Mouse (Mus musculus): Measurements from ENCODE around the gene Uqcc1. TPM values are rescaled to one million over a fixed set of nuclear protein-coding genes. Genes with fewer than 3 reads are reported as not detected.
A peak's percentile ranks its signal among the peaks of the same experiment; 100 is the strongest.

Gene Uqcc1
- polyA plus RNA-seq, 1 experiment from 2014 or later = 40.4 TPM

DNA sequence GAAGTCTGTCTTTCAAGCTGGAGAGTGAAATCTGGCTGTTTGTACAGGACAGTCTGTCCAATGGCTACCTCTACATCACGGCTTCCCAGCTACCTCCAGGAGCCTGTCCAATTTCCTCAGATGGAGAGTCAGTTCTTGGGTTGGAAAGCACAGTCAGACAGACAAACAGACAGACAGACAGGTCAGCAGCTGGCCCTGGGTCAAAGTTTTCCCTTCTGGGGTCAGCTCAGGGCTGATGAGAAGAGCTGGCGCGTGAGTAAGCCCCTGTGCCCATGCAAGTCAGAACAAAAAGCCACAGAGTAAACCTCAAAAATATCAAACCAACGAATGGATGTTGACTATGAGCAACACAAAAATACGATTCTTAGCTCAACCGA, 26.5 kb downstream of the Uqcc1 start:
- ATAC-seq = no peak
- 85% methylated on average over 6 of the region's 6 CpGs for WGBS
- H3K4me1 ChIP-seq (replicated peaks; ENCODE audit: control insufficient read depth, insufficient read depth, low read length) = 0 out of 2 replicates have a peak, but pooled peaks cover 5% of the 10 kb centered on the region
- H3K36me3 ChIP-seq (ENCODE audit: control insufficient read depth, insufficient read depth) = peaks cover 42% of the 10 kb centered on the region
- H3K9me3 ChIP-seq (ENCODE audit: control insufficient read depth) = no peaks in the 10 kb centered on the region
- TF ChIP-seq CTCF (IDR thresholded peaks at IDR 0.05; ENCODE audit: low read depth) = no peak
- H3K9ac ChIP-seq (ENCODE audit: low read depth, low read length) = no peak overlapping the region
- no peak overlapping the region for H3K4me2 ChIP-seq (replicated peaks; ENCODE audit: low read depth)
- H3K4me3 ChIP-seq (ENCODE audit: low read depth, low read length) = no peak overlapping the region
- H3K27ac ChIP-seq (ENCODE audit: low read depth, low read length) = no peak overlapping the region
- no peaks in the 10 kb centered on the region for H3K27me3 ChIP-seq (replicated peaks; ENCODE audit: control insufficient read depth, insufficient read depth, low read length)

DNA sequence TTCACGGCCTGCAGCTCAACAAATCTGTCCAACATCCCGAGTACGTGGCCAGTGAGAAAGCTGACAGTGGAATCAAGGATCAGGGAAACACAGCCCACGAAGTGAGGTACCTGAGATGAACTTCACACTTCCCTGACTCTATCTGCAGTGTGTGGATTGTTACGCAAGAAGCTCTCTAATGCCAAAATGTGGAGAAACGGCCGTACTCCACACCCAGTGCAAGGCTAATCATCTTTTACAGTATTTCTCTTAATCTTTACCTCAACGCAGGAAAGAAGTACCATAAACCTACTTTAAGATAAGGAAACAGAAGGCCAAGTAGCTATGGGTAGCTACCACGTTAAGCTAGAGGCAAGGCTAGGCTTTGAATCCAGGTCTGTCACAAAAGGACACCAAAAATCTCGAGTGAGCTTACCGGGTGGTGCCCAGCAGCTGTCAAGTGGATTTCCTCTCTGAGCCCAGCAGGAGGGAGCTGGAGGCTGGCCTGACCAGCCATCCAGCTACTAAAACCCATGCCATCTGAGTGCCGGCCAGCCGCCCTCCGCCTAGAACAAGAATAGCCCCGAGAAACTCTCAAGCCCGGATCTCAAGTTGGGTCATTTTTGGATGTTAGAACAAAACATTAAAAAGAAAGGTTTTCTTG, 27.0 kb downstream of the Uqcc1 start:
- no peak for TF ChIP-seq CTCF (IDR thresholded peaks at IDR 0.05; ENCODE audit: low read depth)
- 57% methylated on average over 16 of the region's 16 CpGs for WGBS
- Histone ChIP-seq H3K36me3 (ENCODE audit: control insufficient read depth, insufficient read depth) (peaks cover 42% of the 10 kb centered on the region), H3K27me3 (replicated peaks; ENCODE audit: control insufficient read depth, insufficient read depth, low read length) (no peaks in the 10 kb centered on the region), H3K4me2 (replicated peaks; ENCODE audit: low read depth) (no peak overlapping the region), H3K4me1 (replicated peaks; ENCODE audit: control insufficient read depth, insufficient read depth, low read length) (0 out of 2 replicates have a peak, but pooled peaks cover 5% of the 10 kb centered on the region), H3K27ac (ENCODE audit: low read depth, low read length) (no peak overlapping the region), H3K9me3 (ENCODE audit: control insufficient read depth) (no peaks in the 10 kb centered on the region), H3K4me3 (ENCODE audit: low read depth, low read length) (no peak overlapping the region), H3K9ac (ENCODE audit: low read depth, low read length) (no peak overlapping the region)
- peak; percentile 69 for ATAC-seq

DNA sequence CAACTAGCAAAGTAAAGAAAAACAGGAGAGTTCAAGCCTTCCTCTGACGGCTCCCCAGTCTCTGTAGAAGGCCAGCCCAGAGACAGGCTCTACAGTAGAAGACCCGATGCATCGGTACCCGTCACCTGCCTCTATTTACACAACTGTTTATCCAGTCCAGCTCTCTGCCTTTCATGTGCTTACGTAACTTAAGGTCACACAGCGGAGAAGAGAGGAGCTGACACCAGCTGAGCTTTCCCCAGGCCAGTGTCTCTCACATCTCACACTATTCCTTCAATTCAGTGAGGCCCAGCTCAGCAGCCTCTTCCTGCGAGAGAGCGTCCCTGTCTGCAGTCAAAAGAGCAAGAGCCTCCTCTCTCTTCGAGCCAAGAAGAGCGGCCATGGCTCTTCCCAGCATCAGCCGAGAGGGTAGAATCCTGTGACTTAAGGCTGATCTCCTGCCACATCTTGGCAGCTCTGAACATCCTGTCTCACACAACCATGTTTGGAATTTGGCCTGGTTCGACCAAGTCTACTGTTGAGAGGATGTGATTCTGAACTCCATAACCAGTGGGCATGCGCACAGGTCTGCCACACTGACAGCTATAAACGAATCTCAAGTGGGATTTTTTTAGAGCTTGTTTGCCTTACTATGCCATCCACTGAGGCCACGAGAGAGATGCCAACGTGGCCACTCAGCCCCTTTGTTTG, 34.9 kb downstream of the Uqcc1 start:
- H3K9me3 ChIP-seq (ENCODE audit: control insufficient read depth) = no peaks in the 10 kb centered on the region
- no peaks in the 10 kb centered on the region for H3K27me3 ChIP-seq (replicated peaks; ENCODE audit: control insufficient read depth, insufficient read depth, low read length)
- no peak overlapping the region for H3K9ac ChIP-seq (ENCODE audit: low read depth, low read length)
- H3K4me3 ChIP-seq (ENCODE audit: low read depth, low read length) = no peak overlapping the region
- no peak for ATAC-seq
- TF ChIP-seq CTCF (IDR thresholded peaks at IDR 0.05; ENCODE audit: low read depth) = no peak
- H3K4me2 ChIP-seq (replicated peaks; ENCODE audit: low read depth) = no peak overlapping the region
- H3K4me1 ChIP-seq (replicated peaks; ENCODE audit: control insufficient read depth, insufficient read depth, low read length) = no peaks in the 10 kb centered on the region; the same call in 1 of the 2 replicates
- H3K27ac ChIP-seq (ENCODE audit: low read depth, low read length) = no peak overlapping the region
- WGBS = 71% methylated on average over 16 of the region's 16 CpGs
- H3K36me3 ChIP-seq (ENCODE audit: control insufficient read depth, insufficient read depth) = peaks cover 38% of the 10 kb centered on the region

DNA sequence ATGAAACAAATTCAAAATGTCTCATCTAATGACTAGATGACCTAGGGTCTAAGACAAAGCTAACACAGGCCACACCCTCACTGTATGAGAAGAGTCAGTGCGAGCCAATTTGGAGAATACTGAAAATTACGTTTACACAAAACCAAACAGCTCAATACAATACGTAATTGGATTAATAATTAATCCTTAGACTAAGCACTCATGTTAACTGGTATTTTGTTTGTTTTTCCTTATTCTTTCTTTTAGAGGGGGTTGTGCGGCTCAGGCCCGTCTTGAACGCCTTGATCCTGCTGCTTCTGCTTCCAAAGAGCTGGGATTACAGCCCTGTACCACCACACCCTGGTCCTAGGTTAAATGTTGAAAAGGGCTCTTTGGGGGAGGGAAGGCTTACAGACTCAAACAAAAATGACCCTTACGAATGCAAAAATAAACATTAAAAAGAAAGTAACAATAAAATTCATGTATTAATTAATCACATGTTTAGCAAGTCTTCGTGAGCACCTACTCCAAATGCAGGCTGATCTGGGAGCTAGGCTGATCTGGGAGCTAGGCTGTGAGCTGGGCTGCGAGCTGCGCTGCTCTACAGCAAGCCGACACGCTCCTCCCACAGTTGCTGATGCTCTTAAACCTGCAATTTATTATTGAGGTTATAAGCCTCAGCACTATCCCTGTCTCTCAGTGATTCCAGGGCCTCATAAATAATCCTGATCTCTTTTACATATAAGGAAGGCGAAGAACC, 35.6 kb downstream of the Uqcc1 start:
- no peak for ATAC-seq
- Histone ChIP-seq H3K27ac (ENCODE audit: low read depth, low read length) (no peak overlapping the region), H3K9ac (ENCODE audit: low read depth, low read length) (no peak overlapping the region), H3K36me3 (ENCODE audit: control insufficient read depth, insufficient read depth) (peaks cover 33% of the 10 kb centered on the region), H3K9me3 (ENCODE audit: control insufficient read depth) (no peaks in the 10 kb centered on the region), H3K27me3 (replicated peaks; ENCODE audit: control insufficient read depth, insufficient read depth, low read length) (no peaks in the 10 kb centered on the region), H3K4me3 (ENCODE audit: low read depth, low read length) (no peak overlapping the region), H3K4me1 (replicated peaks; ENCODE audit: control insufficient read depth, insufficient read depth, low read length) (no peaks in the 10 kb centered on the region; the same call in 1 of the 2 replicates), H3K4me2 (replicated peaks; ENCODE audit: low read depth) (no peak overlapping the region)
- WGBS = 57% methylated on average over 13 of the region's 13 CpGs
- TF ChIP-seq CTCF (IDR thresholded peaks at IDR 0.05; ENCODE audit: low read depth) = no peak

DNA sequence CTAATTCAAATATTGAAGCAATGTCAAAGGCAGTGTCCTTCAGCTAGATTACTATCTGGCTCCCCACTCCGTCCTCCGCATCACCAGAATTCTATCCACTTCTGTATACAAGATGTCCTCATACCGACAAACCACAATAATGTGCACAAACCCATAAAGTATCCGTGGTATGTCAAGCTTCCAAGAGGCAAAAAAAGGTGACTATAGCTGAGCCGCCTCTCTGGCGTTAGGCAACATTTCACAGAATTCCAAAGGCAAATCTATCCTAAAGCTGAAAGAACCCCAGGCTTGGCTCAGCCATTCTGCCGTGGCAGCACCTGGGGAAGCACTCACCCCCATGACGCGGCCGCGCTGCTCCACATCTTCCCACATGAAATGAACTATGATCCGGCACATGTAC, 43.3 kb downstream of the Uqcc1 start:
- no peak overlapping the region for H3K9ac ChIP-seq (ENCODE audit: low read depth, low read length)
- no peaks in the 10 kb centered on the region for H3K9me3 ChIP-seq (ENCODE audit: control insufficient read depth)
- 92% methylated on average over 12 of the region's 12 CpGs for WGBS
- H3K36me3 ChIP-seq (ENCODE audit: control insufficient read depth, insufficient read depth) = peaks cover 35% of the 10 kb centered on the region
- TF ChIP-seq CTCF (IDR thresholded peaks at IDR 0.05; ENCODE audit: low read depth) = no peak
- no peak overlapping the region for H3K27ac ChIP-seq (ENCODE audit: low read depth, low read length)
- no peaks in the 10 kb centered on the region for H3K27me3 ChIP-seq (replicated peaks; ENCODE audit: control insufficient read depth, insufficient read depth, low read length)
- ATAC-seq = no peak
- no peak overlapping the region for H3K4me3 ChIP-seq (ENCODE audit: low read depth, low read length)
- H3K4me1 ChIP-seq (replicated peaks; ENCODE audit: control insufficient read depth, insufficient read depth, low read length) = no peaks in the 10 kb centered on the region
- no peak overlapping the region for H3K4me2 ChIP-seq (replicated peaks; ENCODE audit: low read depth)

DNA sequence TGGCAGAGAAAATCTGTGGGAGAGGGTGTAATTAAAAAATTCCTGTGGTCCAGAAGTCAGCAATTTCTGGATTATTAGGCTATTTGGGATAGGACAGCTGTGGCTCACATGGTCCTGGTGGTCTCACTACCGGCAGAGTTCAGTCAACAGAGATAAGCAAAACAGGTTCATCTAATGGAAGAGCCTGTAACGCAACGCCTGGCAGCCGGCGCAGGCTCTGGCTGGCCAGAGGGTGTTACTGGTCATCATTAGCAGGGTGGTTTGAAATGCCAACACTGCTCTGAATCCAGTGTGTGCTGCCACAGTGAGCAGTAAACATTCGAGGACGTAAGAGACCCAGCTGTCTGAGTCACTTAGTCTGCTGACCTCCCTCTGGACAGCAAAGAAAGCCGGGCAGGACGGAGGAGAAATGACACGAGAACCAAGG, 44.8 kb downstream of the Uqcc1 start:
- 86% methylated on average over 10 of the region's 10 CpGs for WGBS
- ATAC-seq = no peak
- Histone ChIP-seq H3K4me3 (ENCODE audit: low read depth, low read length) (no peak overlapping the region), H3K27ac (ENCODE audit: low read depth, low read length) (no peak overlapping the region), H3K4me1 (replicated peaks; ENCODE audit: control insufficient read depth, insufficient read depth, low read length) (no peaks in the 10 kb centered on the region), H3K4me2 (replicated peaks; ENCODE audit: low read depth) (no peak overlapping the region), H3K36me3 (ENCODE audit: control insufficient read depth, insufficient read depth) (peaks cover 36% of the 10 kb centered on the region), H3K9ac (ENCODE audit: low read depth, low read length) (no peak overlapping the region), H3K9me3 (ENCODE audit: control insufficient read depth) (no peaks in the 10 kb centered on the region), H3K27me3 (replicated peaks; ENCODE audit: control insufficient read depth, insufficient read depth, low read length) (no peaks in the 10 kb centered on the region)
- TF ChIP-seq CTCF (IDR thresholded peaks at IDR 0.05; ENCODE audit: low read depth) = no peak

Measured in intestine, postnatal 0 days (tissue).